Mouse (Mus musculus): ENCODE measurements around the gene 9230112D13Rik. TPM values are rescaled to one million over a fixed set of nuclear protein-coding genes. Genes with fewer than 3 reads are reported as not detected.

The 9230112D13Rik gene
- 0.05 TPM in 1 of 2 replicates, not detected in the other for polyA plus RNA-seq (2012)

GRCm38 (mm10) chr14:34522701-34523100 is at the start of gene 9230112D13Rik:
TSS of gene 9230112D13Rik (minus strand) at chr14:34522801.
- Histone ChIP-seq H3K4me1 (ENCODE audit: control insufficient read depth) (no peaks in the 10 kb centered on the region), H3K27me3 (ENCODE audit: control insufficient read depth) (no peaks in the 10 kb centered on the region), H3K9me3 (ENCODE audit: control insufficient read depth, low read length) (no peaks in the 10 kb centered on the region), H3K36me3 (ENCODE audit: control insufficient read depth) (no peaks in the 10 kb centered on the region), H3K4me3 (replicated peaks) (no peak within 1 kb of the TSS)
- no peak for TF ChIP-seq TAL1 (IDR thresholded peaks at IDR 0.05; ENCODE audit: low read length)
- no peak for TF ChIP-seq GATA1 (IDR thresholded peaks at IDR 0.05; ENCODE audit: low read length)

GRCm38 (mm10) chr14:34571610-34572387 is 49.2 kb upstream of the 9230112D13Rik start:
- Histone ChIP-seq H3K36me3 (ENCODE audit: control insufficient read depth) (no peaks in the 10 kb centered on the region), H3K4me1 (ENCODE audit: control insufficient read depth) (no peaks in the 10 kb centered on the region), H3K4me3 (replicated peaks) (no peak overlapping the region), H3K9me3 (ENCODE audit: control insufficient read depth, low read length) (no peaks in the 10 kb centered on the region), H3K27me3 (ENCODE audit: control insufficient read depth) (peaks cover 8% of the 10 kb centered on the region)
- TF ChIP-seq GATA1 (IDR thresholded peaks at IDR 0.05; ENCODE audit: low read length), result no peak
- no peak for TF ChIP-seq TAL1 (IDR thresholded peaks at IDR 0.05; ENCODE audit: low read length)

DNA sequence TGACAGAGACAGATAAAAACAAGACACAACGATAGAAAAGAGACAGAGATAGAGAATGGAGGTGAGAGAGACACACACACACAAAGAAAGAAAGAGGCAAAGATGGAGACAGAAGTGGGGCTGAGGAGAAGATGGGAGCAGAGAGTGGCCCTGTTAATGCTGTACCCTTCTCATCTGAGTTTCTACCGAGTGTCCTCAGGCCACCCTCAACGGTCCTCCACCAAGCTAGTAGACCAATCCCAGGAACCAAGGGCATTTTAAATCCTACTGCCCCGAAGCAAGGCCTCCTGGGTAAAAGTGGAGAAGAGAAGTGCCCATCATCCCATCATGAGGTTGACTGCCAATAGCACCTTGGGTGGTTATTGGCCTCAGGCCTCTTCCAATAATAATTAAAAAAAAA is 48.3 kb upstream of the 9230112D13Rik start:
- no peaks in the 10 kb centered on the region for H3K9me3 ChIP-seq (ENCODE audit: control insufficient read depth, low read length)
- TF ChIP-seq GATA1 (IDR thresholded peaks at IDR 0.05; ENCODE audit: low read length) (no peak), TAL1 (IDR thresholded peaks at IDR 0.05; ENCODE audit: low read length) (no peak)
- H3K27me3 ChIP-seq (ENCODE audit: control insufficient read depth), result peaks cover 8% of the 10 kb centered on the region
- H3K36me3 ChIP-seq (ENCODE audit: control insufficient read depth), result no peaks in the 10 kb centered on the region
- no peaks in the 10 kb centered on the region for H3K4me1 ChIP-seq (ENCODE audit: control insufficient read depth)
- no peak overlapping the region for H3K4me3 ChIP-seq (replicated peaks)

GRCm38 (mm10) chr14:34570294-34570693 is 47.7 kb upstream of the 9230112D13Rik start:
- H3K4me1 ChIP-seq (ENCODE audit: control insufficient read depth), result no peaks in the 10 kb centered on the region
- no peaks in the 10 kb centered on the region for H3K36me3 ChIP-seq (ENCODE audit: control insufficient read depth)
- no peaks in the 10 kb centered on the region for H3K9me3 ChIP-seq (ENCODE audit: control insufficient read depth, low read length)
- H3K4me3 ChIP-seq (replicated peaks), result no peak overlapping the region
- no peak for TF ChIP-seq TAL1 (IDR thresholded peaks at IDR 0.05; ENCODE audit: low read length)
- no peak for TF ChIP-seq GATA1 (IDR thresholded peaks at IDR 0.05; ENCODE audit: low read length)
- H3K27me3 ChIP-seq (ENCODE audit: control insufficient read depth), result peaks cover 8% of the 10 kb centered on the region

DNA sequence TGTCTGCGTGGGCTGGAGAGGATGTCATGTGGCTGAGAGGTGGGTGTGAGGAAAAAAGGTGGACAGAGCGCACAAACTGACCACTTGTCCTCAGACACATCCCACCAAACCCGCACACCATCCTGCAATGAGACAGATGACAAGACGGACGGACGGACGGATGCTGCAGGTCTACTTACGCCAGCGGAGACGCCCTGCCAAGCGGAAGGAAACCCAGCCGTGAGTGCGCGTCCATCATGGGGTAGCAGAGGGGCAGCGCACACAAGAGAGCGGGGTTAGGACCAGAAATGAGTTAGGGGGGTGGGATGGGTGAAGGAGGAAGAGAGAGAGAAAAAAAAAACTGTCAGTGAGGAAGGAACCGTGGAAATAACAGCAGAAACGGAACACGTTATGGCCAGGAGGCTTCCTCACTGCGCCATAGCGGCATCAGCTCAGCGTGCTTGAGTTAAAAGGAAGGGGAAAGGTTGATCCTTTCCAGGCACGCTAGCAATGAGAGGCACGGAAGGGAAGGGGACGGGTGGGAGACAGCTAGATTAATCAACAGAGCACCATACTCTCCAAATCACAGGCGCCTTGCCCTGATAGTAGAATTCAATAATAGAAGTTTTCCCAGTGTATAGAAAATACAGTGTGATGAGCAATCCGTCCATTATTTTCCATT is 47.1 kb upstream of the 9230112D13Rik start:
- H3K4me3 ChIP-seq (replicated peaks), result no peak overlapping the region

DNA sequence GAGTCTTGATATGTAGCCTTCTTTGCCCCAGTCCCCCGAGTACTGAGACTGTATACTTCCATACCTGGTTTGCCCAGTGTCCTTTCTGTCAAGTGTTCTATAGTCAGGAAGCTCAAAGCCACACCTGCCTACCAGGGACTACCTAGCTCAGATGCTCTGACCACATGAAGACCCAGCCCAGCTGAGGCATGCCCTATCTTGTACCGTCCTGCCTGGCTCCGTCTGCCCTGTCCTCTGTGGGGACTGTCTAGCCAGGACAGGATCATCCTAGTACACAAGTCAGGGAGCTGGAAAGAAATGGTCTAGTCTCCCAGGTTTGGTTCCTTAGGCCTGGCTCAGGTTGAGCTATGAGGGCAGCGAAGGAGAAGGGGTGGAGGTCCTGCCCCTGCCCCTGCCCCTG is 46.0 kb upstream of the 9230112D13Rik start:
- no peak overlapping the region for H3K4me3 ChIP-seq (replicated peaks)
- TF ChIP-seq TAL1 (IDR thresholded peaks at IDR 0.05; ENCODE audit: low read length) (no peak), GATA1 (IDR thresholded peaks at IDR 0.05; ENCODE audit: low read length) (no peak)
- H3K36me3 ChIP-seq (ENCODE audit: control insufficient read depth), result no peaks in the 10 kb centered on the region

More for the DNA sequence above, 47.1 kb upstream of the 9230112D13Rik start:
- peaks cover 8% of the 10 kb centered on the region for H3K27me3 ChIP-seq (ENCODE audit: control insufficient read depth)
- TF ChIP-seq GATA1 (IDR thresholded peaks at IDR 0.05; ENCODE audit: low read length) (no peak), TAL1 (IDR thresholded peaks at IDR 0.05; ENCODE audit: low read length) (no peak)
- no peaks in the 10 kb centered on the region for H3K4me1 ChIP-seq (ENCODE audit: control insufficient read depth)
- H3K9me3 ChIP-seq (ENCODE audit: control insufficient read depth, low read length), result no peaks in the 10 kb centered on the region
- no peaks in the 10 kb centered on the region for H3K36me3 ChIP-seq (ENCODE audit: control insufficient read depth)

DNA sequence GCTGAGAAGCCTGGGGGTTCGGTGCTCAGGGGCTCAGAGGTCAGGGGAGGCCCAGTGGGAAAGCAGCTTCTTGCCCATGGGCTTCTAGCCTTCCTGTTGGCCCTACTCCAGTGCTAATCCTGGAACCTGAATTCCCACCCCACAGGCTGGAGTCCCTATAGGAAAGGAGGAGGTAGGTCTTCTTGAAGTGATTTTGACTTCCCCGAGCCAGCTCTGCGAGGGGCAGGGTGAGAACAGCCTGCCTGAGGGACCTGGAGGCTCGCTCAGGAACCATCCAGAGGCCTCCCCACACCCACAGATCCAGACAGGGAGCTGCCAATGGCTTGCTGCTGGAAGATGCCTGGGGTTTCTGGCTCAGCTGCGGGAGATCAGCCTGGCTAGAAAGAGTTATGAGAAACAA is 45.1 kb upstream of the 9230112D13Rik start:
- Histone ChIP-seq H3K4me3 (replicated peaks) (no peak overlapping the region), H3K9me3 (ENCODE audit: control insufficient read depth, low read length) (no peaks in the 10 kb centered on the region), H3K4me1 (ENCODE audit: control insufficient read depth) (no peaks in the 10 kb centered on the region), H3K27me3 (ENCODE audit: control insufficient read depth) (peaks cover 8% of the 10 kb centered on the region), H3K36me3 (ENCODE audit: control insufficient read depth) (no peaks in the 10 kb centered on the region)
- no peak for TF ChIP-seq TAL1 (IDR thresholded peaks at IDR 0.05; ENCODE audit: low read length)
- no peak for TF ChIP-seq GATA1 (IDR thresholded peaks at IDR 0.05; ENCODE audit: low read length)

More for the DNA sequence above, 46.0 kb upstream of the 9230112D13Rik start:
- H3K4me1 ChIP-seq (ENCODE audit: control insufficient read depth), result no peaks in the 10 kb centered on the region
- no peaks in the 10 kb centered on the region for H3K9me3 ChIP-seq (ENCODE audit: control insufficient read depth, low read length)
- peaks cover 8% of the 10 kb centered on the region for H3K27me3 ChIP-seq (ENCODE audit: control insufficient read depth)

- no peak for TF ChIP-seq TAL1 (IDR thresholded peaks at IDR 0.05; ENCODE audit: low read length)
- no peak for TF ChIP-seq GATA1 (IDR thresholded peaks at IDR 0.05; ENCODE audit: low read length)
- Histone ChIP-seq H3K4me3 (replicated peaks) (no peak overlapping the region), H3K36me3 (ENCODE audit: control insufficient read depth) (no peaks in the 10 kb centered on the region), H3K27me3 (ENCODE audit: control insufficient read depth) (peaks cover 8% of the 10 kb centered on the region), H3K9me3 (ENCODE audit: control insufficient read depth, low read length) (no peaks in the 10 kb centered on the region), H3K4me1 (ENCODE audit: control insufficient read depth) (no peaks in the 10 kb centered on the region)
Measured at GRCm38 (mm10) chr14:34566530-34566929, 43.9 kb upstream of the 9230112D13Rik start.

- Histone ChIP-seq H3K27me3 (ENCODE audit: control insufficient read depth) (peaks cover 8% of the 10 kb centered on the region), H3K9me3 (ENCODE audit: control insufficient read depth, low read length) (no peaks in the 10 kb centered on the region), H3K36me3 (ENCODE audit: control insufficient read depth) (no peaks in the 10 kb centered on the region), H3K4me3 (replicated peaks) (no peak overlapping the region), H3K4me1 (ENCODE audit: control insufficient read depth) (no peaks in the 10 kb centered on the region)
- TF ChIP-seq TAL1 (IDR thresholded peaks at IDR 0.05; ENCODE audit: low read length), result no peak
Measured at GRCm38 (mm10) chr14:34565711-34566110, 43.1 kb upstream of the 9230112D13Rik start.

All from erythroblast, embryonic 14.5 days (primary cell).